Mouse (Mus musculus): ENCODE measurements at regions not wholly inside any gene's neighbourhood (a gene's known extent, or its start where the extent isn't known, plus 50 kb on each side); places are given as distances from the start of the nearest gene placed in this dataset.

GRCm38 (mm10) chr12:28186695-28187094, 365.5 kb downstream of the Dcdc2c start:
- DNase-seq (ENCODE audit: extremely low spot score in 1 of 2, low spot score in 1 of 2): no peak

GRCm38 (mm10) chr12:28181265-28181664, 370.9 kb downstream of the Dcdc2c start:
- DNase-seq (ENCODE audit: extremely low spot score in 1 of 2, low spot score in 1 of 2): no peak

GRCm38 (mm10) chr12:28176016-28176415, 376.2 kb downstream of the Dcdc2c start:
- no peak for DNase-seq (ENCODE audit: extremely low spot score in 1 of 2, low spot score in 1 of 2)

GRCm38 (mm10) chr12:28174078-28174477, 378.1 kb downstream of the Dcdc2c start:
- no peak for DNase-seq (ENCODE audit: extremely low spot score in 1 of 2, low spot score in 1 of 2)

GRCm38 (mm10) chr12:28158786-28159185, 393.4 kb downstream of the Dcdc2c start:
- DNase-seq (ENCODE audit: extremely low spot score in 1 of 2, low spot score in 1 of 2): no peak

- no peak for DNase-seq (ENCODE audit: extremely low spot score in 1 of 2, low spot score in 1 of 2)
Observed at GRCm38 (mm10) chr12:28150759-28151158, 401.4 kb downstream of the Dcdc2c start.

- no peak for DNase-seq (ENCODE audit: extremely low spot score in 1 of 2, low spot score in 1 of 2)
Observed at GRCm38 (mm10) chr12:28135810-28136592, 416.2 kb downstream of the Dcdc2c start.

- DNase-seq (ENCODE audit: extremely low spot score in 1 of 2, low spot score in 1 of 2): no peak
Observed at GRCm38 (mm10) chr12:28122766-28123165, 429.4 kb downstream of the Dcdc2c start.

GRCm38 (mm10) chr12:28120106-28120505, 432.1 kb downstream of the Dcdc2c start:
- DNase-seq (ENCODE audit: extremely low spot score in 1 of 2, low spot score in 1 of 2): no peak

- DNase-seq (ENCODE audit: extremely low spot score in 1 of 2, low spot score in 1 of 2): no peak
Observed at GRCm38 (mm10) chr12:28090673-28091072, 461.5 kb downstream of the Dcdc2c start.

GRCm38 (mm10) chr12:28085460-28085859, 466.7 kb downstream of the Dcdc2c start:
- peak in 1 of 2 experiments; percentile 6 for DNase-seq (ENCODE audit: extremely low spot score in 1 of 2, low spot score in 1 of 2)

GRCm38 (mm10) chr12:28076606-28077005, 475.6 kb downstream of the Dcdc2c start:
- no peak for DNase-seq (ENCODE audit: extremely low spot score in 1 of 2, low spot score in 1 of 2)

GRCm38 (mm10) chr12:28068584-28068983, 483.6 kb downstream of the Dcdc2c start:
- no peak for DNase-seq (ENCODE audit: extremely low spot score in 1 of 2, low spot score in 1 of 2)

- DNase-seq (ENCODE audit: extremely low spot score in 1 of 2, low spot score in 1 of 2): no peak
Observed at GRCm38 (mm10) chr12:28060281-28060680, 491.9 kb downstream of the Dcdc2c start.

- peak; percentile 14 to 34 for DNase-seq (ENCODE audit: extremely low spot score in 1 of 2, low spot score in 1 of 2)
Observed at GRCm38 (mm10) chr12:28055518-28056280, 496.5 kb downstream of the Dcdc2c start.

GRCm38 (mm10) chr12:28054444-28054843, 497.8 kb downstream of the Dcdc2c start:
- DNase-seq (ENCODE audit: extremely low spot score in 1 of 2, low spot score in 1 of 2): no peak

- DNase-seq (ENCODE audit: extremely low spot score in 1 of 2, low spot score in 1 of 2): no peak
Observed at GRCm38 (mm10) chr12:28047989-28048388, 504.2 kb downstream of the Dcdc2c start.

GRCm38 (mm10) chr12:28038161-28038911, 513.9 kb downstream of the Dcdc2c start:
- no peak for DNase-seq (ENCODE audit: extremely low spot score in 1 of 2, low spot score in 1 of 2)

- no peak for DNase-seq (ENCODE audit: extremely low spot score in 1 of 2, low spot score in 1 of 2)
Observed at GRCm38 (mm10) chr12:27999170-27999569, 553.0 kb downstream of the Dcdc2c start.

- DNase-seq (ENCODE audit: extremely low spot score in 1 of 2, low spot score in 1 of 2): no peak
Observed at GRCm38 (mm10) chr12:27992152-27992551, 560.0 kb downstream of the Dcdc2c start.

GRCm38 (mm10) chr12:27984261-27984841, 567.8 kb downstream of the Dcdc2c start:
- DNase-seq (ENCODE audit: extremely low spot score in 1 of 2, low spot score in 1 of 2): no peak
